Mouse (Mus musculus) kidney, adult 8-10 months (tissue): ENCODE results near the gene Atf6.

Experiments
- DNase-seq, 2 experiments: peaks; one replicate each; pipeline ENCODE4 v3.0.0; 2022

Atf6 gene

DNA sequence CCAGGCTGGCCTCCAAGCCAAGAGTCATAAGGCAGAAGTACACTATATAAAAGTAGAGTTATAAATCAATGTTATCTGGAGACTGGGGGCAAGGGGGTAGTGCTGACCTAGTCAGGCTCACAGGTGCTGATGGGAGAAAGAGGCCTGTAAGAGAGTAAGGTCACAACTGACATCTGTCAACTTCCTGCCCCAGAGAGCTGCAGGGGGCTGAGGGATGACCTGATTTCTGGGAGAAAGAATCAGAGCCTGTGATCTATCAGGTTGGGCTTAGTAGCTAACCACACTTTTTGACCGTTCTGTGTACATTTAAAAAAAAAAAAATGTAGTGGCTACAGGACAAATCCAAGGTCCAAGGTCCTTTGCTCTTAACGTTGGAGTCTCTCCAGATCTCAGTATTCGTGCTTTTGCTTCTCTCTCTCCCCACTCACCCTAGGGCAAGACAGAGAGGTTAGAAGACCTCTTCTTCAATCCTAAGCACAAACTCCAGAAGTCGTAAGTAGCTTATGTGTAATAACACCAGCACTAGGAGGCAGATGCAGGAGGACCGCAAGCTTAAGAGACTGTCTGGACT is 15.4 kb upstream of the Atf6 start:
- peak in 1 of 2 experiments; percentile 59 for DNase-seq

DNA sequence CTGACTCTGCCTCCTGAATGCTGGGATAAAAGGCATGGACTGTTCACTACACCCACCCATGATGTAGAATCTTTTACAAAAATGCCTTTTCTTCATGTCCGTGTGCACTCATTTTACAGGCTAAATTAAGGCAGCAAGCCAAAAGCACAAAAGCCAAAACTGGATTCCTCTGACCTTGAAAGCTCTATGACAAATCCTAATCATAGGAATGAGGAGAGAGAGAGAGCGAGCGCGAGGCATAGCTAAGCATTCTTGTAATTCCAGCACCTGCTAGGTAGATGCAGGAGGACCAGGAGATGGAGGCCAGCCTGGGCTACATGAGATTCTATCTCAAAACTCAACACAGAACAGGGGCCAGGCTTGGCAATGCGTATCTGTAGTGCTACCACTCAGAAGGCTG is 9.3 kb upstream of the Atf6 start:
- no peak for DNase-seq

DNA sequence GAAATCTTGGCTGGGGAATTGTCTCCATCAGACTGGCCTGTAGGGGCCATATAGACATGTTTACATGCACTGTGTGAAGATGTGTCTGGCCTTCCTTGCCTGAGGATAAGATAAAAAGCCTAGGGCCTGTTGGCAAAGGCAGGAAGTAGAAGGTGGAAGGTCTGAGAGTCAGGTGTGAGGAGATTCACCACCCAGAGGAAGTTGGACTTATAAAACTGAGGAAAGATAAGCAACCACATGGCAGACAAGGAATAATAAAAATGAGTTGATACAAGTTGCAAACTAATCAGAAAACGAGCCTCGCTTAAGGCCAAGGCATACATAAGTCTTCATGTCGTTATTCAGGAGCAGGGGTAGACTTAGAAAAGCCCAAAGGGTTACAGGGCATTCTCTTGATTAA is 8.1 kb upstream of the Atf6 start:
- DNase-seq: no peak

- no peak for DNase-seq
Observed at GRCm38 (mm10) chr1:170871961-170872360, 4.4 kb upstream of the Atf6 start.

- DNase-seq: no peak
Observed at GRCm38 (mm10) chr1:170871402-170871801, 3.8 kb upstream of the Atf6 start.

DNA sequence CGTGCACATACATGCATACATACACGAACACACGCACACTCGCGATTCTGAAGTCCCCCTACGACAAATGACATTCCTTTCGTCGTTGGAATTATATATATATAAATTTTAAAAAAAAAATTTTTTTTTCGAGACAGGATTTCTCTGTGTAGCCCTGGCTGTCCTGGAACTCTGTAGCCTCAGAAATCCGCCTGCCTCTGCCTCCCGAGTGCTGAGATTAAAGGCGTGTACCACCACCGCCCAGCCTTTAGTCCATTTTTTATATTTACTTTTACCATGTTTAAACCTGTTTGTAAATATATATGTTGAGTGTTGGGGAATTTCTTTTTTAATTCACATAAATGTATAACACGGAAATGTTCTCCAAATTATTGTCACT is 1.3 kb upstream of the Atf6 start:
- no peak for DNase-seq

GRCm38 (mm10) chr1:170868107-170868904 is 735 bp upstream of the Atf6 start:
- peak; percentile 81 to 84 for DNase-seq

DNA sequence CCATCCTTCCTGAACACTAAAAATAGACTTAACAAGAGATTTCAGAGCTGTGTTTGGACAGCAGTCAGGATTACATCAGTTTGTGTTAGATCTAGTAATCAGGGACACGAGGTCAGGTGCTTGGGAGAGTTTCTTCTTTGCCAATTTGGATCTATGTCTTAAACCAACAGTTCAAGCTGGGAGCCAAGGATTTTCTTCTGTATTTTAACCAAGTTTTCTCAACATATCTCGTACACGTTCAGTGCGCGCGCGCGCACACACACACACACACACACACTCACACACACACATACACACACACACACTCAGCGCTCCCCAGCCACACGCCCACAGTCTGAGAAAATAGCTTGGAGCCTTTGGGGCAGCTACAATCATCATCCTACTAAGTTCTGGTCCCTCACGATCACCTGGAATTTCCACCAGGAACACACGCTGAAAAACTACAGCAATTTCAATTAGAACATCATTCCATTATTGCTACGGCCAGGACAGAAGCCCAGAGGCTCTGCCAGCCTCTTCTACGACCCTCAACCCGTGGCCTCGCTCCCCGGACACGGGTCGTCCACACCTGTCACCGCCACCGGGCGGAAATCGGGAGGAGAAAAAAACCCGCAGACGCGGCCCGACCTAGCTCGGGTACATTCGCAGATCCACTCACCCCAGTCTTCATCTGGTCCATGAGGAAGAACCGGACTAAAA is 430 bp downstream of the Atf6 start:
- no peak for DNase-seq

- DNase-seq: no peak
Observed at GRCm38 (mm10) chr1:170865406-170865805, 2.2 kb downstream of the Atf6 start.

GRCm38 (mm10) chr1:170864754-170865153 is 2.8 kb downstream of the Atf6 start:
- DNase-seq: no peak

GRCm38 (mm10) chr1:170864234-170864633 is 3.3 kb downstream of the Atf6 start:
- no peak for DNase-seq

- DNase-seq: no peak
Observed at GRCm38 (mm10) chr1:170863033-170863432, 4.5 kb downstream of the Atf6 start.

DNA sequence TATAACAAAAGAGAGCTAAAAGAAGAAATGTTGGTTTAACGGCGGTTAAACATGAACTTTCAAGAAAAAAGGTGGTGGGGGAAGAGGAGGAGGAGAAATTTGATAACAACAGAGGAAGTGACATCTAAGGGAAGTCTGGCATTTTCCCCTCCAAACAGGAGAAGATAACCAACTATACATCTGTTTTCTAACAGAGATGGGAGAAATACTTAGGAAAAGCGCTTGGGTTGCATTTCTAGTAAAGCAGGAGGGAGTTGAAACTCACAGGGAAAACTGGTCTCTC is 5.2 kb downstream of the Atf6 start:
- no peak for DNase-seq

DNA sequence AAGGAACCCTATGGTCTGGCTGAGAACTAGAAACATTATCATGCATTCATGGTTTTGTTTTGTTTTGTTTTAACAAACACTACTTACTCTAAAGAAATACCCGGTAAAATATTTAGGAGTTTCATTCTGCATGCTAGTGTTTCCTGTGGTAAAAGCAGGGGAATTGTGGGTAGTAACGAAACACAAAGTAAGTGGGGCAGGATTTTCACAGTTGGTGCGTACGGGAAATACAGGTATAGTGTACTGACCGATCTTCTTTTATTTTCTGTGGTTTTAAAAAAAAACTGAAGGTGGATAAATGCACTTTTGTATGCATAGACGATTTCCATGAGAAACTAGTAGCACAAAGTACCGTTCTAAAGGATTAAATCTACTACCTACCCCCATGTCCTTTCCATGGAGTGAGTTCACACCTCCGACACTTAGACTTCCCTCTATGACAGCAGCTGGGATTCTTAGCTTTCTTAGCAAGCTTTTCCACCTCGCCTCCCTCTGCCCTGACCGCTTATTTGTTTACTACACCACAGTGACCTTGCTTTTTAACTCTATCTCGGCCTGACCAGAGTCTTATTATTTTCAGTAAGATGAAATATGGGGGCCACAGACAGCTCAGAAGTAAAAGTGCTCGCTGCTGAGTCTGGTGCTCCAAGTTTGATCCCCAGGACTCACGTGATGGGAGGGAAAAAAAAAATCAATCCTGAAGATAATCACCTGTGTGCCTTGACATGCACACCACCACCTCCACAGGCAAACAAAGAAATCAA is 5.7 kb downstream of the Atf6 start:
- no peak for DNase-seq

DNA sequence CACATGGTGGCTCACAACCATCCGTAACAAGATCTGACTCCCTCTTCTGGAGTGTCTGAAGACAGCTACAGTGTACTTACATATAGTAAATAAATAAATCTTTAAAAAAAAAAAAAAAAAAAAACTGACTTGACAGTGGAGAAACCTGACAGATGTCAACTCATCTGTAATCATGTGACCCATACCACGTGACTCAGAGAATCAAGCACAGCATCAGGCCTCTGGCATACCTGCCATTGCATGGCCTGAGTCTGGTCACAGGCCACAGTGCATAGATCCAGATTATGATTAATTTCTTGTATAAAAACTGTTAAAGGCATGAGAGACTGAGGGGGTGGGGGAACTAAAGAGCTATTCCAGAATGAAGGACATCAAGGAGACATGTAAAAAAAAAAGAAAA is 8.7 kb downstream of the Atf6 start:
- no peak for DNase-seq

DNA sequence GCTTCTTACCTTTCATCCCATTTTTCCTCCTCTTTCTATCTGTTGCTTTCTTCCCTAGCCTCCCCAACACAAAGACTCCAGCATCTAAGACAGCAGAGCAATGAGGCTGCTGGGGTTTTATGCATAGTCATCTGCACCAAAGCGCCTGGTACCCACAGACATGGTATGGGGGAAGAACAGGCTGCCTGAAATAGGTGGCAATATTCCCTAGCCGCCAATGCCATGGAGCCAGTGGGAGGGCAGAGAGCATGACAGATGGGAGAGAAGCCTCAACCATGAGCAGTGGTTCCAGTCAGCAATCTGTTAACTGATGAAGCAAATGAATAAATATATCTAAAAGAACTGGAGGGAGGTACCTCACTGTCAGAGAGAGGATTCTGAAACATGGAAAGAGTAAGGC is 10.2 kb downstream of the Atf6 start:
- DNase-seq: no peak

DNA sequence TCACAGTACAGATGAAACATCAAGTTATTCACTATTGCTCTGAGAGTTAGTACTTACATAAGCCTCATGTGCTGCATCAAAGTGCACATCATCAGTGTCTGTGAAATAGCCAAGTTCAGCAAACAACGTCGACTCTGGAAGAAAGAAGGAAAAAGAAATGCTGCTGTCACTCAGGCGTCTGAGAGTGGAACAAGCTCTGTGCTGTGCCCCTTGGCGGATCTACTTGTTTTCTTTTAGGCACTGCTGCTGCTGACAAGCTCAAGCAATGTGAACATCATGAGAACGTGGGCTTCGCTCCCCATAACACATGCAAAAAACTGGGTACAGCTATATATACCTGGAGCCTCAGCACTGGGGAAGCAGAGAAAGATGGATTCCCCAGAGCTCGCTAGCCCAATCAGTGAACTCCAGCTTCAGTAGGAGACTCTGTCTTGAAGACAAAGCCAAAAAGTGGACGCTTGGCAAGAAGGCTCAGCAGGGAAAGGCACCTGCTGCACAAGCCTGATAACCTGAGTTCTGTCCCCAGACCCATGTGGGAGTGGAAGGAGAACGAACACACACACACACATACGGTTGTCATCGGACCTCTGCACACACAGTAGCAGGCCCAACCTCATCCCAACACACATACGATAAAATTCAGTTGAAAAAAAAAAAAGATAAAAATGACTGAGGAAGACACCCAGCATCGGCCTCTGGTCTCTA is 12.4 kb downstream of the Atf6 start:
- no peak for DNase-seq

DNA sequence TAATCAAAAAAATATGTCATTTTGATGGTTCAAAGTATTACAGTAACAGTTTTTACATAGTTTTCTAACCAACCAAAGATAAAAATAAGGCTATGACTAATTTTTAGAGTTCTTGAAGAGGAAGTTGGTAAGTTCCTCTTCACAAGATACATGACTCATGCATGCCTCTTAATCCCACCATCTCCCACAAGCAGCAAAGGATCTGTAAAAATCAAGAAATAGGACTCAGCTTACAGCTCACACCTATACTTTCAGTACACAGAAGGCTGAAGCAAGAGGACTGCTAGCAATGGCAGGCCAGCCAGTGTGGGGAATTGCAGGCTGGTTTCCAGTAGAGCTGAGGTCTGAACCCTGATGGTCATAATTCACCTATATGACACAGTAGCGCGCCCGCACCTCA is 14.0 kb downstream of the Atf6 start:
- DNase-seq: no peak

DNA sequence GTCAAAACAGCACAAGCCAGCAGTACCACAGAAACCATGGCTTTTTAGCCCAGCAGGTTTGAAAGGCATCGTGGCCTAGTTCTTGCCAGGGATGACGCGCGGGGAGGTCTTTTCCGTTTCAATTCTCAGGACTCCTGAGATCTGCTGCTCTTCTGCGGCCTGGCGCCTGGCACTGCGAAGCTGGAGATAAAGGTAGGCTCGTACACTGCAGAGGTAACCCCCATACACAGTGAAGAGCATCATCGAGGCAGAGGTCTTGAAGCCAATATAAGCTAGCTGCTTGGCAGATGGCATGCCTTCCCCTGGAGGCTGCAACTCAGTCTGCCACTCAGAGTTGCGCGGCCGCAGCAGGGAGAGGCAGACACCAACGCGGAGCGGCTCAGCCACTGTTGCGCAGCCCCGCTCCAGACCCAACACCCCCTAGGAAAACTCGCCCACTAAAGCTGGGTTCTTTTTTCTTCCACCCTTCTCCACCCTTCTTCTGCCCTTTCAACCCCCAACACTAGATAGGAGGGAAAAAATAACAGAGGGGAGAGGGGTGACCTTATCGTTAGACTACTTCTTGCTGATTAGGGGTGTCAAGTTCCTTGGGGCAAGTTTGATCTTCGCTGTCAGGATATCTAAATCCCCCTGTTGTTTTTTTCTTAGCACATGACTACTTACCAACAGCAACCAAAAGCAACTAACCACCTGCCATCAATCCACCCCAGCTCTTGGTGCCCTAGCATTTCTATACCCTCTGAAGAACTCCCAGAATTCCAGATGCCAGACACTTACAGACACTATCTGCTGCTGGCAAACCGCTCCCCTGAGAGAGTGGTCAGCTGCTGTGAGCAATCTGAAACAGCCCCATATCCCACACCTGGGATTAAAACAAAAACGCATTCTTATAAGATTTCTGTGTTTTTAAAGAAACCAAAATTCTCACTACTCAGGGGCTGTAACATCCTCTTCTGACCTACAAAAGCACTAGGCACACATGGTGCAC is 16.6 kb downstream of the Atf6 start:
- DNase-seq: no peak

GRCm38 (mm10) chr1:170850007-170850406 is 17.6 kb downstream of the Atf6 start:
- DNase-seq: no peak

GRCm38 (mm10) chr1:170845448-170846307 is 21.9 kb downstream of the Atf6 start:
- no peak for DNase-seq
